Mouse (Mus musculus): ENCODE measurements at regions not wholly inside any gene's neighbourhood (a gene's known extent, or its start where the extent isn't known, plus 50 kb on each side); places are given as distances from the start of the nearest gene placed in this dataset.

DNA sequence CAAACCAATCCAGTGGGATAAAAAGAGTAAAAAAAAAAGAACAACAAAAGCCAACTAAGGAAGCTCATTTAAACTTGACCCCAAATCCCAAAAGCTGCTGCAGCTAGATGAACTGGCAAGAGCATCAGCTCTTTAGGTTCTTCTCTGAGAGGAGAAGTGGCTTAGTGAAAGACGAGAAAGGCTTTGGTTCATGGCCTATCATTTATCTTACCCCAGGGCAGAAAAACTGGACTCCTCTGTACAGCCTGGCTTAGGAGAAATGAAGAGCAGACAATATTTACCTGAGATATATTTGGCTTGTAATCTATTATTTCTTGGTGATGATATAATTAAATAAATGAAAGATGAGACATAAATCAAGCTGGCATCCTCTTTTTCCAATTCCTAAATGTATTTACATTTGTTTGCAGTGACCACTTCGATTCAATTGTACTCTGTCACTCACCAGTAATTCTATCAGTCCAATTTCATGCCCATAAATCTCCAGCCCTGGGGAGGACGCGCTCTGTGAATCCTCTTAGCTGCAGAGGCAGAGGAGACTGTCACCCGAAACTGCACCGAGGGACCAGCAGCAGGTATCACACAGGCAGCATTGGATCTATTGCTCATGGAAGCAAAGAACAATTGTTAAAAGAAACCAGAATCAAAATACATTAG is 114.8 kb upstream of the Plpp4 start:
- H3K36me3 ChIP-seq (ENCODE audit: control insufficient read depth, insufficient read depth, low read length): no peaks in the 10 kb centered on the region
- ATAC-seq (ENCODE audit: low FRiP score, low TSS enrichment) (no peak), DNase-seq (peak; percentile 52)
- no peaks in the 10 kb centered on the region for H3K27me3 ChIP-seq (ENCODE audit: control insufficient read depth, insufficient read depth, low read length)
- no peaks in the 10 kb centered on the region for H3K4me1 ChIP-seq (ENCODE audit: control insufficient read depth, insufficient read depth, low read length)
- no peak overlapping the region for H3K9ac ChIP-seq (replicated peaks; ENCODE audit: low read length)
- no peak overlapping the region for H3K27ac ChIP-seq (replicated peaks; ENCODE audit: low read depth, low read length)
- no peak overlapping the region for H3K4me2 ChIP-seq (ENCODE audit: low read length)
- H3K4me3 ChIP-seq (replicated peaks; ENCODE audit: low read depth, low read length): no peak overlapping the region
- 16% methylated on average over 6 of the region's 6 CpGs for WGBS
- no peaks in the 10 kb centered on the region; the same call in 1 of the 2 replicates for H3K9me3 ChIP-seq (ENCODE audit: control insufficient read depth, low read length)

DNA sequence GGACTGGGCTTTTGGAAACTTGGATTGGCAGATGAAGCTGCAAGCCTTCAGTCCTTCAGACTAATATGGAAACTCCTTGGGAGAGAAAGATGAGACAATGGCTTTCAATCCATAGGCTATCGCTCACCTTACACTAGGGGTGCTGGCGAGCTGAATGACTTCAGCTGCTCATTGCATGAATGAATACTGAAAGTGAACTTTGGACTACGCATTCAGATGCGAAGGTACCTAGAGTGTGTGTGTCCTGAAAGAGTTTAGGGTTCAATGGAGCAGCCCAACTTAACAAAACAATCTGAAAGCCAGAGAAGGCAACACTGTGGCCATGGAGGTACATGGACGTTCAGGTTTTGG is 114.3 kb upstream of the Plpp4 start:
- H3K4me2 ChIP-seq (ENCODE audit: low read length): no peak overlapping the region
- no peaks in the 10 kb centered on the region for H3K4me1 ChIP-seq (ENCODE audit: control insufficient read depth, insufficient read depth, low read length)
- peak; percentile 31 for DNase-seq
- no peak overlapping the region for H3K27ac ChIP-seq (replicated peaks; ENCODE audit: low read depth, low read length)
- H3K27me3 ChIP-seq (ENCODE audit: control insufficient read depth, insufficient read depth, low read length): no peaks in the 10 kb centered on the region
- H3K9me3 ChIP-seq (ENCODE audit: control insufficient read depth, low read length): no peaks in the 10 kb centered on the region; the same call in 1 of the 2 replicates
- H3K9ac ChIP-seq (replicated peaks; ENCODE audit: low read length): no peak overlapping the region
- ATAC-seq (ENCODE audit: low FRiP score, low TSS enrichment): no peak
- WGBS: 48% methylated on average over 5 of the region's 5 CpGs
- H3K36me3 ChIP-seq (ENCODE audit: control insufficient read depth, insufficient read depth, low read length): no peaks in the 10 kb centered on the region
- no peak overlapping the region for H3K4me3 ChIP-seq (replicated peaks; ENCODE audit: low read depth, low read length)

- H3K4me3 ChIP-seq (replicated peaks; ENCODE audit: low read depth, low read length): no peak overlapping the region
Observed at GRCm38 (mm10) chr7:129155577-129155976, 101.3 kb upstream of the Plpp4 start.

DNA sequence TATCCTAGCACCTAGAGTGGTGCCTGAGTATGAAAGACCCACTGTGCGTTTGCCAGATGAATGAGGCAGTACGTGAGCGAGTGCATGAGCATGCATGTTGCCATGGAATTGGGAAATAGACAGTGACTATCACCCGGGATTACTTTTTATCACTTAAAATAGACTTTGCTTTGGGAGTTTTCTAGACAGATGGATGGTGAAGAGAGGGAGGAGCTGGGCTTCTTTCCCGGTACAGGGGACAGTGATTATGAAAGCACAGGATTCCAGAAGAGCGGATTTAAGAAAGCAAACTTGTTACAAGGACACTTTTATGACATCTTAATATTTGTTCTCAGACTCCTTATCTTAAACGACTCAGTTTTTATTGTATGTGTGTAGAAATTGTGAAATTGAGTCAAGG is 86.9 kb upstream of the Plpp4 start:
- H3K36me3 ChIP-seq (ENCODE audit: control insufficient read depth, insufficient read depth, low read length): no peaks in the 10 kb centered on the region
- H3K4me1 ChIP-seq (ENCODE audit: control insufficient read depth, insufficient read depth, low read length): no peaks in the 10 kb centered on the region
- DNase-seq (no peak), ATAC-seq (ENCODE audit: low FRiP score, low TSS enrichment) (no peak)
- no peak overlapping the region for H3K27ac ChIP-seq (replicated peaks; ENCODE audit: low read depth, low read length)
- no peaks in the 10 kb centered on the region for H3K27me3 ChIP-seq (ENCODE audit: control insufficient read depth, insufficient read depth, low read length)
- WGBS: 92% methylated on average over 7 of the region's 7 CpGs
- H3K4me3 ChIP-seq (replicated peaks; ENCODE audit: low read depth, low read length): no peak overlapping the region
- no peak overlapping the region for H3K4me2 ChIP-seq (ENCODE audit: low read length)
- no peaks in the 10 kb centered on the region for H3K9me3 ChIP-seq (ENCODE audit: control insufficient read depth, low read length)
- no peak overlapping the region for H3K9ac ChIP-seq (replicated peaks; ENCODE audit: low read length)

More at GRCm38 (mm10) chr7:129155577-129155976, 101.3 kb upstream of the Plpp4 start:
- H3K4me2 ChIP-seq (ENCODE audit: low read length): no peak overlapping the region
- no peak overlapping the region for H3K27ac ChIP-seq (replicated peaks; ENCODE audit: low read depth, low read length)
- H3K36me3 ChIP-seq (ENCODE audit: control insufficient read depth, insufficient read depth, low read length): no peaks in the 10 kb centered on the region
- 75% methylated on average over 2 of the region's 2 CpGs for WGBS
- H3K9ac ChIP-seq (replicated peaks; ENCODE audit: low read length): no peak overlapping the region
- H3K9me3 ChIP-seq (ENCODE audit: control insufficient read depth, low read length): no peaks in the 10 kb centered on the region
- no peaks in the 10 kb centered on the region for H3K4me1 ChIP-seq (ENCODE audit: control insufficient read depth, insufficient read depth, low read length)
- ATAC-seq (ENCODE audit: low FRiP score, low TSS enrichment): no peak
- no peak for DNase-seq
- H3K27me3 ChIP-seq (ENCODE audit: control insufficient read depth, insufficient read depth, low read length): no peaks in the 10 kb centered on the region

DNA sequence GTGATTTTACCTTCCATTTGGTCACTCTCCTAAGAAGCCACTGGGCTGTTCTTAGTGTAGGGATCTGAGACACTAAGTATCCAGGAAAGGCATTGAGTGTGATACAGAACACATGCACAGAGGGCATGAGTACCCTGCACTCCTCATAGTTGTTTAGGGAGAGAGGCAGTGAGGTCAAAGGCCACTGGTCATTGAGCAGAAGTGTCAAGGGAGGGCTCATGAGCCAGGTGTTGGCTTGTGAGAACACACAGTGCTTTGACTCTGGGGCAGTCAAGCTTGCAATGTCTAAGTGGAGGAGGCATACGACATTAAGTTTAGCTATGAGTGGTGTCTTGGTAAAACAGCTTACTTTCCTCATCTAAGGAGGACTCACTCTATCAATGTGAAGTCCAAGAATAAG is 65.9 kb upstream of the Plpp4 start:
- no peak overlapping the region for H3K4me2 ChIP-seq (ENCODE audit: low read length)
- no peak overlapping the region for H3K27ac ChIP-seq (replicated peaks; ENCODE audit: low read depth, low read length)
- no peaks in the 10 kb centered on the region for H3K36me3 ChIP-seq (ENCODE audit: control insufficient read depth, insufficient read depth, low read length)
- DNase-seq (no peak), ATAC-seq (ENCODE audit: low FRiP score, low TSS enrichment) (no peak)
- no peak overlapping the region for H3K9ac ChIP-seq (replicated peaks; ENCODE audit: low read length)
- WGBS: 77% methylated on average over 1 of the region's 1 CpGs
- no peaks in the 10 kb centered on the region for H3K9me3 ChIP-seq (ENCODE audit: control insufficient read depth, low read length)
- H3K4me1 ChIP-seq (ENCODE audit: control insufficient read depth, insufficient read depth, low read length): no peaks in the 10 kb centered on the region
- no peaks in the 10 kb centered on the region for H3K27me3 ChIP-seq (ENCODE audit: control insufficient read depth, insufficient read depth, low read length)
- no peak overlapping the region for H3K4me3 ChIP-seq (replicated peaks; ENCODE audit: low read depth, low read length)

GRCm38 (mm10) chr7:129207029-129207428 is 49.8 kb upstream of the Plpp4 start:
- H3K27ac ChIP-seq (replicated peaks; ENCODE audit: low read depth, low read length): no peak overlapping the region
- H3K36me3 ChIP-seq (ENCODE audit: control insufficient read depth, insufficient read depth, low read length): no peaks in the 10 kb centered on the region
- peaks cover 1% of the 10 kb centered on the region; the same call in 1 of the 2 replicates for H3K4me1 ChIP-seq (ENCODE audit: control insufficient read depth, insufficient read depth, low read length)
- H3K9me3 ChIP-seq (ENCODE audit: control insufficient read depth, low read length): no peaks in the 10 kb centered on the region
- no peak overlapping the region for H3K9ac ChIP-seq (replicated peaks; ENCODE audit: low read length)
- WGBS: 74% methylated on average over 5 of the region's 5 CpGs
- H3K4me2 ChIP-seq (ENCODE audit: low read length): no peak overlapping the region
- H3K4me3 ChIP-seq (replicated peaks; ENCODE audit: low read depth, low read length): no peak overlapping the region
- ATAC-seq (ENCODE audit: low FRiP score, low TSS enrichment): no peak
- no peak for DNase-seq
- no peaks in the 10 kb centered on the region for H3K27me3 ChIP-seq (ENCODE audit: control insufficient read depth, insufficient read depth, low read length)

Measured in midbrain, embryonic 14.5 days (tissue).